Mouse (Mus musculus): Measurements from ENCODE around the gene Bbs7. TPM values are rescaled to one million over a fixed set of nuclear protein-coding genes. Genes with fewer than 3 reads are reported as not detected.
"Not testable (repeated sequence)": the region's sequence is repeated elsewhere in the genome, so short reads cannot be mapped to it uniquely, and the experiment has no call there.

The Bbs7 gene
- total RNA-seq (2021), result 10 to 100 TPM; 13.6 to 13.9 TPM

DNA sequence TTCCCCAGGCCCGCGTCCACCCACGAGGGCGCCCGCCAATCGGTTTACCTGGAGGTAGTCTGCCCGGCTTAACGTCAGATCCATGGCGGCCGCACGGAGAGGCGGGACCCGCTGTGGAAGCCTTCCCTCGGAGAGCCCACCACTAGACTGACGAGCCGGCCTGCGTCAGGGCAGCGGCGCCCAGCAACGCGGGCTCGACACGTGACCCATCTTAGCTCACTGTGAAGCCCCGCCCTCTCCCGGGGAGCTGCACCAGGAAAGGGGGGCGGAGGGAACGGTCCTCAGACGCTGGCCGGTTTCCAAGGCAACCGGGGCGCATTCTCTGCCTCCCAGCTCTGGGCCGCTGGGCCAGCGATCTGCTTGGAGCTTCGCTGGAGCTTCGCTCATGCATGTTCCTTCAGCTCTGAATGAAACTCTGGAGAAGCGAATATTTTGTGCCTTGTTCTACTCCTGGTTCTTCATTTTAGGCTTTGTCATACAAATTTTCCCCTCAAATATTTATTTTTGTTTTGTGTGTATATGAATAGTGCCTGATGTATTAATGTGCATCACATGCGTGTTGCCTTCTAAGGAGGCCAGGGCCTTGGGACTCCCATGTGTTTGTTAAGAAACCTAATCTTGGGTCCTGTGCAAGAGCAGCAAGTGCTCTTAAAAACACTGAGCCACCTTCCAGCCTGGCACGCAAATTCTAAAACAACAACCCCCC, at the start of gene Bbs7:
Gene Bbs7 (minus strand): TSS at position 276 of the 706 bp plus-strand sequence.
- peak; percentile 95 to 99 for DNase-seq (ENCODE audit: extremely low spot score in 1 of 2, low spot score in 2 of 2)
- intact Hi-C loops (cut with DNase I), result no loop called here

DNA sequence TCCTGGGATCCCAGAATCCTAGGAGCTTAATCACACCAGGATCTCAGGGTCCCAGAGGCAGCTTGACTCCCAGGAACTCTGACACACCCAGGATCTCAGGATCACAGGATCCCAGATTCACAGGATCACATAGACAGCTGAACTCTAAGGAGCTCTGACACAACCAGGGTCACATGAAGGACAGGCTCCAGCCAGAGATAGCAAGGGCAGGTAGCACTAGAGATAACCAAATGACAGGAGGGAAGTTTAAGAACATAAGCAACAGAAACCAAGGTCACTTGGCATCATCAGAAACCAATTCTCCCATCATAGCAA, 31.9 kb upstream of the Bbs7 start:
- DNase-seq (ENCODE audit: extremely low spot score in 1 of 2, low spot score in 2 of 2); intact Hi-C loops (cut with DNase I): not testable (repeated sequence)

DNA sequence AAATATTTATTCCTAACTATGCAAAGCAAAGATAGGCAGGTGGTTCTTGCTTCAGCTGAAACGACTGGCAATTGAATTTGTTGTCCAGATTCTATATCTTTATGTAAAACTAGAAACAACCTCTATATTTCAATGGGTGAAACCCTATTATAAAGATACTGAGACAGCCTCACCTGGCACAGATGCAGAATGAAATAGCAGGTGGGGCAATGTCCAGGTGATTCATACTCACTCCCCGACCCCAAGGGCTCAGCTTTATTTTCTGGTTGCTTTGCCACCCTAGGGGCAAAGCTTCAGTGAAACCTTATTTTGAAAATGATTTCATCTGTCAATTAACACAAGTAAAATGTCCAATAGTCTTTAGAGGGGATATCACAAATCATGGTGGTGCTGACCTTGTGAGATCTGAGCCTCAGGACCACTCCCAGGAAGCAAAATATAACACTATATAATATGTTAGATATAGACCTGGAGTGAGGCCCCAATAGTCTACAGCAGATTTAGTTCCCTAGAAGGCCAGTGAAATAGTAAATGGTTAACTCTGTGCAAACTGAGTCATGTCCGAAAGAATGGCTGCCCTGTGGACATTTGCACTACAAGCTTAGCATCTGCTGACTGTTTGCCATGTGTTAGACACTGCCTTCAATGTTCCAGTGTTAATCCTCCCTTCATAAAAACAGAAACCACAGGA, 31.4 kb upstream of the Bbs7 start:
- intact Hi-C loops (cut with DNase I), result no loop called here
- no peak for DNase-seq (ENCODE audit: extremely low spot score in 1 of 2, low spot score in 2 of 2)

DNA sequence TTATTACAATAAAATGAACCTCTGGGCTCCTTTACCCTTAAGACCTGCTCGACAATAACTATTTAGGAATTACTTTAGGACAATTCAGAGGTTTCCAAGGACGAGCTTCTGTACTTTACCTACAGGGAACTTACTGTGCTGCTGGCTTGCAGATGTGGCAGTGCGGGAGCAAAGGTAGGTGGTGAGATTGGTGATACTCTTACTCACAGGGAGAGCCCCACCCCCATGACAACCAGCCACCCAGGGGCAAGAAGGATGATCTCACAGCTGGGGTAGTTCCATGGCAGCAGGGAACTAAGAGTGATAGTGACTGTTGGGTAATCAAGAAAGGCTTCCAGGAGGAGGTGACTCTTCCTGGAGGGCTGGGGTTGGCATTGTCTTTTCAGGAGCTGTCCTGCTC, 30.1 kb upstream of the Bbs7 start:
- intact Hi-C loops (cut with DNase I), result no loop called here
- DNase-seq (ENCODE audit: extremely low spot score in 1 of 2, low spot score in 2 of 2), result no peak

DNA sequence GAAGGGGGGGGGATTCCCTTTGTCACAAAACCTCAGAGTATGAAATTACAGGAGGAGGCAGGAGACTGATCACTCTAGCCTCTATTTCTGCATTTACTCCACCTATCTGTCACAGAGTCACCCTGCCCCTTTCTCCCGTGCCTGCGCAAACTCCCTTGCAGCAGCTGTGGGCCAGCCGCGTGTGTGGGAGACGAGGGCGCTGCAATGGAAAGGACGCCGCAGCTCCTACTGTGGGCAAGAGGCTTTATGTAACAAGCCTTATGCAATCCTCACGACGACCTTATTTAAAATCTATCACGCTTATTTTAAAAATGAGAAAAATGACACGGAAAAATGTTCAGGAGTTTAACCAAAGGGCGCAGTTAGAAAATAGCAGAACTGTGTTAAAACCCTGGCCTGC, 29.5 kb upstream of the Bbs7 start:
- intact Hi-C loops (cut with DNase I), result no loop called here
- no peak for DNase-seq (ENCODE audit: extremely low spot score in 1 of 2, low spot score in 2 of 2)

DNA sequence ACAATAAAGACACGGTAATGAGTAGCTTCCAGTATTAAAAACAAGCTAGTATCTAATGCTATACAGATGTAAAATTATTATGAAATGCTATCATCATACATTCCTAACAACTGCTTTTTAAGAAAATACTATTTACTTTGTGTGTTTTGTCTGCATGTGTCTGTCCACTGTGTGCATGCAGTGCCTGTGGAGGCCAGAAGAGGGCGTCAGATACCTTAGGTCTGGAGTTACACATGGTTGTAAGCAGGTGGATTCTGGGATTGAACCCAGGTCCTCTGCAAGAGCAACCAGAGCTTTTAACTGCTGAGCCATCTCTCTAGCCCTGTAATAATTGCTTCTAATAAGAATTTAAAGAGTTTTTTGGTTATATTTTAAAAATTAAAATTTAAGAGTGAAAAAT, 27.5 kb upstream of the Bbs7 start:
- intact Hi-C loops (cut with DNase I), result no loop called here
- DNase-seq (ENCODE audit: extremely low spot score in 1 of 2, low spot score in 2 of 2), result no peak

DNA sequence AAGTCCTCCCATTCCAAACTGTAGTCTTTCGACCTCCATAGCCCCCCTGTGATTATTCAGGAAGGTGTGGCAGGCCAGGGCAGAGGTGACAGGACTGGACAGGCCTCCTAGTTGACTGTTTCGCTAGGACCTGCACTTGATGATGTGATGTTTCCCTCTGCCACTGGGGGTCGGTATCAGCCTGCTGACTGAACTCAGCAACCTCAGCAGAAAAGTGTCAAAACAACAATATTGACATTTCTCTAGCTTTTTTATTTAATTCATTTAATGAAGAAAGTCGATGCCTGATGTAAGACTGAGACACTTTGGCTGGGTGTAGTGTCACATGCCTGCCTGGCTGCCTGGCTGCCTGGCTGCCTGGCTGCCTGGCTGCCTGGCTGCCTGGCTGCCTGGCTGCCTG, 22.2 kb upstream of the Bbs7 start:
- intact Hi-C loops (cut with DNase I), result loop anchor here (5.0 kb wide), 1 partner anchor 572 kb away; no protein-coding TSS in a partner anchor
- peak; percentile 37 to 56 for DNase-seq (ENCODE audit: extremely low spot score in 1 of 2, low spot score in 2 of 2)

DNA sequence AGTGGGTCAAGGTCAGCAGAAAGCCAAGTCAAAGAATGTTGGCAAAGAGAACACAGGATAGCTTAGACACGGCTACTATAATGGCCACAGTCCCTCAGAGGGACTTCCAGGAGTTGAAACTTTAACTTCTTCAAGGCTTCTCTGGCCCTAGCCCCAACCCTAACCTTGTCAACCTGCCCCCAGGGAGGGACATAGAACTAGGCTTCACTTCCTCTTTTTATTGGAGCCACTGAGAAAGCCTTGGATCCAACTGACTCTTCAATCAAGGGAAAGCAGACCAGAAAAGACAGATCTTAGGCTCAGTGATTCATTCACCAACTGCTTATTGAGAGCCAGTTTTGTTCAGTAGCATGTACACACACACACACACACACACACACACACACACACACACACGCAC, 13.5 kb upstream of the Bbs7 start:
- intact Hi-C loops (cut with DNase I), result no loop called here
- no peak for DNase-seq (ENCODE audit: extremely low spot score in 1 of 2, low spot score in 2 of 2)

DNA sequence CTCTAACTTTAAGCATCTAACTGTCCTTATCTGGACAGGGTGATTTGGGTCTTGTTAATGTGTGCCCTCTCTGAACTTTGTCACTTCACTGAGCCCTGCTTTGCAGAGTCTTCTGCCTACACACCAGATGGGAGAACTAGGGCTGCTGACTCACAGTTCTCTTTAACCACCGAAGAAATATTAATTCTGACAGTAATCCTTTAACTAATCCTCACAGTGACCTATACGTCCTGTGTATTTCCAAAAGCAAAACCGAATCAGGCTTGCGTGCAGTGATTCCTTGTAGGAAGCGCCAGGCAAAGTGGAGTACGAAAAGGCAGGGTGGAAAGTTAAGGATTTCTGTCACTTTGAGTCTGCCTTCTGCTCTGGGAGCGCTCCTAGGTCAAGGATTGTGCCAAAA, 4.9 kb upstream of the Bbs7 start:
- DNase-seq (ENCODE audit: extremely low spot score in 1 of 2, low spot score in 2 of 2), result no peak
- intact Hi-C loops (cut with DNase I), result no loop called here

DNA sequence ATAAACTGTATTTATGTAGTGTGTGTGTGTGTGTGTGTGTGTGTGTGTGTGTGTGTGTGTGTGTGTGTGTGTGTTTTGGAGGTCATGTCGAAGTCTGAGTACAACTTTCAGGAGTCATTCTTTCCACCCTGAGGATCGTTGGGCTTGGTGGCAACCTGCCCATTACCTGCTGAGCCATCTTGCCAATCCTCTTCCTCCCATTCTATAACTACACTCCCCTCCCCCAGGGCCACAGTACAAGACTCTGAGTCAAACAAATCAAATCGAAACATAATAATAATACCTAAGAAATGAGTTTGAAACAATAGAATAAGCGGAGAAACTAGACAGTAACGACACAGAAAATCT, 605 bp upstream of the Bbs7 start:
- DNase-seq (ENCODE audit: extremely low spot score in 1 of 2, low spot score in 2 of 2), result peak in 1 of 2 experiments; percentile 48
- intact Hi-C loops (cut with DNase I), result no loop called here

DNA sequence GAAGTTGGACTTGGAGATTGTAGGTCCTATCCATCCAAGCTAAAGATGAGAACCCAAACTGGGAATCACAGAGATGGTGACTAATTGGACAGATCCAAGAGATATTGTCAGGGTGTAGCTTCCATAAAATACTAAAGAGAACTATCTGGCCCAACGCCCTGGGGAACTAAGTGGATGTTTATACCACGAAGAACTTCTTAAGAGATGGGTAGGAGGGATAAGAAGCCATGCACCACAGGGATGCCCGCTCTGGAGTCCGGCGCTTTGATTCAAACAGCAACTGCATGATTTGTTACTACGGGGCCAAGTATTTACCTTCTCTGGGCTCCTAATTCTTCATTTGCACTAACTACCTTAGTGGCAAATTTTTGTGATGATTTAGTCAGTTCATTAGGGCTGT, 590 bp downstream of the Bbs7 start:
- peak in 1 of 2 experiments; percentile 7 for DNase-seq (ENCODE audit: extremely low spot score in 1 of 2, low spot score in 2 of 2)
- intact Hi-C loops (cut with DNase I), result no loop called here

DNA sequence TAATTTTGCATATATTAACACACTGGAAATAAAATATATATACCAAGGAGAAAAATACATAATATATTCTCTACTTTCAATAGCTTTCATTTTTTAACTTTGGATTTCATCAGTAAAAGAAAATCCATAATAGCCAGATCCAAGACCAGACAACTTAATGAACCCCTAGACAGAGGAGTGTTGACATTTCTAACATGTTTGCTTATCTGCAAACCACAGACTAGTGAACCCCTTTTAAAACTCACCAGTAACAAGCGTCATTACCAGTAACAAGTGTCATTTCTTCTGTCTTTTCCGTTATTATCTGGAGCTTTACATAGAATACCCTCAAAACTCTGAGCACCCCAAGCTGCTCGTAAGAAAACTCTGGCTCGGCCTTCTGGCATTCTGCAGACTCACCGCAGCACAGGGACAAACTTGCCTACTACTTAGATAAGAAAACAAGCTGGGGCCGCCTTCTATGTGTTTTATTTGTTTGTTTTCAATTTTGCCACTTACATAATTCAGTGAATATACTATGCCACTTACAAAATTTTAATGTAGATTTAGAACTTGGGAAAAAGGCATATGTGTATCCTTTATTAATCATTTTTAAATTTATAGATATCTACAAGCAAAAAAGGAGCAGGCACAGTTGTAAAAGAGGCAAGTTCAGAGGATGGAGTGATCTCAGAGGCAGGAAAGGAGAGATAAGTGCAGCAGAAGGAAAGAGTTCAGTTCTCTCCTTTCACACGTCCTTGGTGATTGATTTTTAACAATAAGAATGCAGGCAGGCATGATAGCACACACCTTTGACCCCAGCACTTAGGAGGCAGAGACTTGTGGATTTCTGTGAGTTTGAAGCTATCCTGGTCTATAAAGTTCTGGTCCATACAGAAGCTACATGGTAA, 7.1 kb downstream of the Bbs7 start:
- intact Hi-C loops (cut with DNase I), result no loop called here
- no peak for DNase-seq (ENCODE audit: extremely low spot score in 1 of 2, low spot score in 2 of 2)

DNA sequence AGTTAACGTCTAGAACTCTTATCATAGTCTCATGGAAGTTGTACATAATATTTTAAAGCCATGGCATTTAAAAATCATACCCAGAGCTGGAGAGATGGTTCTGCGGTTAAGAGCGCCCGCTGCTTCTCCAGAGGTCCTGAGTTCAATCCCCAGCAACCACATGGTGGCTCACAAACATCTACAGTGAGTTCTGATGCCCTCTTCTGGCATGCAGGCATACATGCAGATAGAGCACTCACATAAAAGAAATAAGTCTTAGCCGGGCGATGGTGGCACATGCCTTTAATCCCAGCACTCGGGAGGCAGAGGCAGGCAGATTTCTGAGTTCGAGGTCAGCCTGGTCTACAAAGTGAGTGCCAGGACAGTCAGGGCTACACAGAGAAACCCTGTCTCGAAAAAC, 13.5 kb downstream of the Bbs7 start:
- DNase-seq (ENCODE audit: extremely low spot score in 1 of 2, low spot score in 2 of 2); intact Hi-C loops (cut with DNase I): not testable (repeated sequence)

DNA sequence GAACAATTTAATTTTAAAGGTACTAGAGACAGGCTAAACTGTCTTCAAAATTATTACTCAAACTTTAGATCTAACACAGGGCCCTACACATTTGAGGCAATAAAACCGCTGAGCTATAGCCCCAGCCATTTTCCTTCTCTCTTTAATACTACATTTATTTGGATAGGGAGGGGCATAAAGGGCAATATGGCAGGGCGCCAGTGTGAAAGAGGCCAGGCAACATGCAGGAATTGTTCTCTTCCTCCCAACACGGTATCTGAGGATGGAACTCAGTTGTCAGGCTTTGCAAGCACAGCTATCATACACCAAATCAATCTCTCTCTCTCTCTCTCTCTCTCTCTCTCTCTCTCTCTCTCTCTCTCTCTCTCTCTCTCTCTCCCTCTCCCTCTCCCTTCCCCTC, 14.5 kb downstream of the Bbs7 start:
- intact Hi-C loops (cut with DNase I), result no loop called here

DNA sequence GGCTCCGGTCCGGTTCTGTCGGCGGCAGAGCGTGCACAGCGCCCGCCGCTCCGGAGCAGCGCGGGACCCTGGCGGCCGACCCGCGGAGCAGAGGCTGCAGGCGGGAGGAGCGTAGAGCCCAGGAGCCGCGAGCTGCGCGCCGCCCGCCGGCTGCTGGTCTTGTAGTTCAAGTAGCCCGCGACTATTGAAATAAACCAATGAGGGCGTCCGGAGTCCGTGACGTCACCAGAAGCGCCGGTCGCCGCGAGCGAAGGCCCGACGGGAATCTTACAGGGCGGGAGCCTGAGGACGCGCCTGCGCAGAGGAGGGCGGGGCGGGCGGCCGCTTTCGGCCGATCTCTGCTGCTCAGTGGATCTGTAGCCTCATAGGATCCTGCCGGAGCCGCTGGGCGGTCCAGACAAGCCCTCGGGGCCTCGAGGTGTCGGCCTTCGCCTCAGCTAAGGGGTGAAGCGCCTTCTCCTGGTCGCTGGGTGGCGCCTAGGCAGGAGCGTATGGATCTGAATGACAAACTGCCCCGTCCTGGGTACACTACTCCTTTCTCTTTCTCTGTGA, 41.4 kb downstream of the Bbs7 start, which contains the start of gene Ccna2:
Gene Ccna2 (minus strand): TSS at position 324 of the 552 bp plus-strand sequence.
- peak; percentile 98 to 99 for DNase-seq (ENCODE audit: extremely low spot score in 1 of 2, low spot score in 2 of 2)
- intact Hi-C loops (cut with DNase I), result no loop called here

More for the DNA sequence above, 14.5 kb downstream of the Bbs7 start:
- DNase-seq (ENCODE audit: extremely low spot score in 1 of 2, low spot score in 2 of 2), result no peak

DNA sequence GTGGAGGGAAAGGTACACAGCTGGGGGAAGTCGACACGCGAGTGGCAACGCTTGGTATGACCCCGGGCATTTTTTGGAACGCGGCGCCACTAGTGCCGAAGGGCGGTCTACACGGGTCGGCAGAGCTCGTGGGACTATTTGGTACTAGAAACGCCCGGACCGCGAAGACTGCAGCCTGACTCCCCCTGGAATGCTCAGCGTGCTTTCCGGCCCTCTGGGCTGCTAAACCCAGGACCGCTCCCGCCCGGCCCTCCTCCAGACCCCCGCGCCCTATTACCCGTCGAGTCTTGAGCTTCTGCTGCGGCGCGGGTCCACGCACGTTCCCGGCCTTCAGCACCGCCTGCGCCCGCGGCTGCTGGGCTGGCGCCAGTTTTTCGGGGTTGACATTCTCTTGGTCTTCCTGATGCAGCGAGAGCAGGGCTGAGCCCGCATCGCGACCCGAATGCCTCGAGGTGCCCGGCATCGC, 41.9 kb downstream of the Bbs7 start:
- intact Hi-C loops (cut with DNase I), result no loop called here
- no peak for DNase-seq (ENCODE audit: extremely low spot score in 1 of 2, low spot score in 2 of 2)

DNA sequence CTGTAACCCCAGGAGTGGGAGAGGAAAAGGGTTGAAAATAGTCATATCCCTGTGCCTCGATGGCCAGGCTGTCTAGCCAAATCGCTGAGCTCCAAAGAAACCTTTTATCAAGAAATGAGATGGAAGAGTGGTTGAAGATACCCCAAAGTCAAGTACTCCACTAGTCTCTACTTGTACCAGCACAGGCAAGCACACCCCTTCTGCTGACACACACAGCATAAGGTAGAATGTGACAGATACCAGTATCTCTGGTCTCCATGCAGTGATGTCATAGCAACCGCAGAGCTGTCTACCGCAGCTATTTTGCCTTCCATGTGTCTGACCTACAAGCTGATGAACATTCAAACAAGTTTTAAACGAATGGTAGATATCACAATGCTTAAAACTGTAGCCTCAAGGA, 43.4 kb downstream of the Bbs7 start:
- intact Hi-C loops (cut with DNase I), result no loop called here
- DNase-seq (ENCODE audit: extremely low spot score in 1 of 2, low spot score in 2 of 2), result no peak

DNA sequence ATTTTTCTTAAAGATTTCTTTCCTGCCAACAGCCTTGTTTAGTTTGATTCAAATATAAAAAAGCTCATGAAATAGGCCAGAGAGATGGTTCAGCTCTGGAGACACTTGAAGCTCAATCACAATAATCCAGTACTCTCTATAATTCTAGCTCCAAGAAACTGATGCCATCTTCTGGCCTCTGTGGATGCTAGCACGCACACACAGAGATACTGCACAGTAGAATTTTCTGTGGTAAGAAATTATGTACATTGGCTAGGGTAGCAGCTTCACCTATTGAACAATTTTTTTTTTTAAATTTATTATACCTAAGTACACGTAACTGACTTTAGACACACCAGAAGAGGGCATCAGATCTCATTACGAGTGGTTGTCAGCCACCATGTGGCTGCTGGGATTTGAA, 49.6 kb downstream of the Bbs7 start:
- intact Hi-C loops (cut with DNase I), result no loop called here

DNA sequence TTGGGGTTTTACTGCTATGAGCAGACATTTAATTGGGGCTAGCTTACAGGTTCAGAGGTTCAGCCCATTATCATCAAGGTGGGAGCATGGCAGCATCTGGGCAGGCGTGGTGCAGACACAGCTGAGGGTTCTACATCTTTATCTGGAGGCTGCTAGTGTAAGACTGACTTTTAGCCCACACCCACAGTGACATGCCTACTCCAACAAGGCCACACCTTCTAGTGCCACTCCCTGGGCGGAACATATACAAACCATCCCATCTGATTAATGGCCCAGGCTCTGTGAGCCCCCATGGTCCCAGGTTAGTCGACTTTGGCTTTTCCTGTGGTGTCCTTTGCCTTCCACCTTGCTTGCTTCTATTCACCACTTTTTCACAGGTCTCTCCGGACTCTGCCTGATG, 53.7 kb downstream of the Bbs7 start:
- intact Hi-C loops (cut with DNase I), result no loop called here
- no peak for DNase-seq (ENCODE audit: extremely low spot score in 1 of 2, low spot score in 2 of 2)

More for the DNA sequence above, 49.6 kb downstream of the Bbs7 start:
- DNase-seq (ENCODE audit: extremely low spot score in 1 of 2, low spot score in 2 of 2), result no peak
